Mouse (Mus musculus) MEL (cell line): ENCODE measurements at regions not wholly inside any gene's neighbourhood (a gene's known extent, or its start where the extent isn't known, plus 50 kb on each side); places are given as distances from the start of the nearest gene placed in this dataset.

Experiments used
- DNase-seq: peaks from one replicate; pipeline ENCODE4 v3.0.0; 2011; ENCODE audit warnings: low read depth, low spot score
- H3K27ac ChIP-seq: 2 replicates; pipeline ENCODE4 v1.5.1; 2012; ENCODE audit warnings: low read depth, mild to moderate bottlenecking, control low read depth, low read length, moderate library complexity; ENCODE audit not compliant: control insufficient read depth
- H3K27me3 ChIP-seq, 2 experiments: fragments of 150-350 bp in 1 of 2; sonication (generic) in 1 of 2; 2 replicates each; pipeline ENCODE4 v1.6.1; 2012; ENCODE audit warnings: low read length in 2 of 2, mild to moderate bottlenecking in 2 of 2, improper control_type of control experiment in 1 of 2, moderate library complexity in 1 of 2; ENCODE audit not compliant: insufficient read depth in 2 of 2, control insufficient read depth in 1 of 2
- H3K36me3 ChIP-seq, 2 experiments: 2 replicates each; pipeline ENCODE4 v1.6.1; 2012 to 2014; ENCODE audit warnings: low read length in 2 of 2, improper control_type of control experiment in 1 of 2, inconsistent platforms in 1 of 2, mild to moderate bottlenecking in 1 of 2; ENCODE audit not compliant: insufficient read depth in 2 of 2, control insufficient read depth in 1 of 2
- H3K4me1 ChIP-seq, 2 experiments: fragments of 150-350 bp in 1 of 2; sonication (generic) in 1 of 2; 2 replicates each; pipeline ENCODE4 v1.6.1; 2012; ENCODE audit warnings: low read length in 2 of 2, improper control_type of control experiment in 1 of 2, mild to moderate bottlenecking in 1 of 2; ENCODE audit not compliant: insufficient read depth in 2 of 2, control insufficient read depth in 1 of 2
- H3K4me3 ChIP-seq, 2 experiments: fragments of 150-350 bp in 1 of 2; sonication (generic) in 1 of 2; 2 replicates each; pipeline ENCODE4 v1.5.1; 2012; ENCODE audit warnings: low read depth in 2 of 2, low read length in 2 of 2, mild to moderate bottlenecking in 2 of 2, moderate library complexity in 2 of 2, control low read depth in 1 of 2, improper control_type of control experiment in 1 of 2; ENCODE audit not compliant: control insufficient read depth in 1 of 2, insufficient read depth in 1 of 2
- H3K79me2 ChIP-seq: 2 replicates; pipeline ENCODE4 v1.6.1; 2012; ENCODE audit warnings: mild to moderate bottlenecking, low read length, moderate library complexity; ENCODE audit not compliant: control insufficient read depth, poor library complexity, insufficient read depth
- H3K9ac ChIP-seq: 2 replicates; pipeline ENCODE4 v1.6.1; 2012; ENCODE audit warnings: low read depth, mild to moderate bottlenecking, control low read depth, low read length, moderate library complexity; ENCODE audit not compliant: control insufficient read depth, poor library complexity, severe bottlenecking
- H3K9me3 ChIP-seq: fragments of 150-350 bp; sonication (generic); replicated peaks from 2 replicates; pipeline ENCODE4 v1.6.1; 2012; ENCODE audit warnings: mild to moderate bottlenecking, low read length, improper control_type of control experiment, moderate library complexity; ENCODE audit not compliant: insufficient read depth
- BHLHE40 ChIP-seq: IDR thresholded peaks from 2 replicates; pipeline ENCODE4 v1.6.1; 2012; ENCODE audit warnings: low read depth, mild to moderate bottlenecking, inconsistent platforms, low read length, improper control_type of control experiment, borderline replicate concordance
- CHD1 ChIP-seq: IDR thresholded peaks from 2 replicates; pipeline ENCODE4 v1.6.1; 2012; ENCODE audit warnings: low read depth, mild to moderate bottlenecking, inconsistent platforms, low read length, improper control_type of control experiment
- CHD2 ChIP-seq: IDR thresholded peaks from 2 replicates; pipeline ENCODE4 v1.6.1; 2011; ENCODE audit warnings: low read length, improper control_type of control experiment
- CTCF ChIP-seq, 3 experiments: IDR thresholded peaks in 2 of 3; conservative IDR thresholded peaks in 1 of 3; 2 replicates each; pipeline ENCODE4 v1.5.1; 2011 to 2012; ENCODE audit warnings: low read length in 3 of 3, low read depth in 2 of 3, mild to moderate bottlenecking in 2 of 3, improper control_type of control experiment in 1 of 3, inconsistent platforms in 1 of 3, mixed read lengths in 1 of 3, moderate library complexity in 1 of 3; ENCODE audit not compliant: control insufficient read depth in 1 of 3, insufficient read depth in 1 of 3, poor library complexity in 1 of 3, severe bottlenecking in 1 of 3
- EP300 ChIP-seq, 2 experiments: IDR thresholded peaks; 2 replicates each; pipeline ENCODE4 v1.6.1; 2011; ENCODE audit warnings: improper control_type of control experiment in 2 of 2, low read length in 2 of 2, low read depth in 1 of 2, mild to moderate bottlenecking in 1 of 2
- GABPA ChIP-seq: IDR thresholded peaks from 2 replicates; pipeline ENCODE4 v1.6.1; 2012; ENCODE audit warnings: low read depth, mild to moderate bottlenecking, inconsistent platforms, low read length, improper control_type of control experiment, moderate library complexity
- HCFC1 ChIP-seq: IDR thresholded peaks from 2 replicates; pipeline ENCODE4 v1.6.1; 2012; ENCODE audit warnings: low read depth, mild to moderate bottlenecking, inconsistent platforms, low read length, improper control_type of control experiment, moderate library complexity
- MAZ ChIP-seq: IDR thresholded peaks from 2 replicates; pipeline ENCODE4 v1.6.1; 2012; ENCODE audit warnings: low read depth, mild to moderate bottlenecking, inconsistent platforms, low read length, improper control_type of control experiment
- MEF2A ChIP-seq: IDR thresholded peaks from 2 replicates; pipeline ENCODE4 v1.6.1; 2014; ENCODE audit warnings: low read depth, mild to moderate bottlenecking, inconsistent platforms, low read length, improper control_type of control experiment; ENCODE audit not compliant: poor library complexity, insufficient replicate concordance, severe bottlenecking; ENCODE audit errors: extremely low read depth
- POLR2AphosphoS2 ChIP-seq: IDR thresholded peaks from 2 replicates; pipeline ENCODE4 v1.6.1; 2011; ENCODE audit warnings: low read length, improper control_type of control experiment
- RAD21 ChIP-seq: IDR thresholded peaks from 2 replicates; pipeline ENCODE4 v1.6.1; 2011; ENCODE audit warnings: mild to moderate bottlenecking, low read depth, low read length, improper control_type of control experiment
- SIN3A ChIP-seq: IDR thresholded peaks from 2 replicates; pipeline ENCODE4 v1.6.1; 2012; ENCODE audit warnings: low read length, improper control_type of control experiment, inconsistent platforms
- TCF12 ChIP-seq: IDR thresholded peaks from 2 replicates; pipeline ENCODE4 v1.6.1; 2014; ENCODE audit warnings: low read depth, mild to moderate bottlenecking, inconsistent platforms, low read length, improper control_type of control experiment, moderate library complexity
- UBTF ChIP-seq: IDR thresholded peaks from 2 replicates; pipeline ENCODE4 v1.6.1; 2012; ENCODE audit warnings: low read depth, mild to moderate bottlenecking, inconsistent platforms, low read length, improper control_type of control experiment, moderate library complexity, borderline replicate concordance; ENCODE audit not compliant: insufficient read depth
- USF1 ChIP-seq: IDR thresholded peaks from 2 replicates; pipeline ENCODE4 v1.6.1; 2014; ENCODE audit warnings: low read depth, mild to moderate bottlenecking, inconsistent platforms, low read length, improper control_type of control experiment, moderate library complexity
- USF2 ChIP-seq, 2 experiments: IDR thresholded peaks; 2 replicates each; pipeline ENCODE4 v1.6.1; 2011 to 2012; ENCODE audit warnings: improper control_type of control experiment in 2 of 2, low read length in 2 of 2, borderline replicate concordance in 1 of 2, inconsistent platforms in 1 of 2, low read depth in 1 of 2, mild to moderate bottlenecking in 1 of 2; ENCODE audit not compliant: insufficient read depth in 1 of 2
- ZMIZ1 ChIP-seq: IDR thresholded peaks from 2 replicates; pipeline ENCODE4 v1.6.1; 2012; ENCODE audit warnings: low read depth, mild to moderate bottlenecking, inconsistent platforms, low read length, improper control_type of control experiment, moderate library complexity
- ZNF384 ChIP-seq: IDR thresholded peaks from 2 replicates; pipeline ENCODE4 v1.6.1; 2012; ENCODE audit warnings: low read depth, mild to moderate bottlenecking, inconsistent platforms, low read length, improper control_type of control experiment

DNA sequence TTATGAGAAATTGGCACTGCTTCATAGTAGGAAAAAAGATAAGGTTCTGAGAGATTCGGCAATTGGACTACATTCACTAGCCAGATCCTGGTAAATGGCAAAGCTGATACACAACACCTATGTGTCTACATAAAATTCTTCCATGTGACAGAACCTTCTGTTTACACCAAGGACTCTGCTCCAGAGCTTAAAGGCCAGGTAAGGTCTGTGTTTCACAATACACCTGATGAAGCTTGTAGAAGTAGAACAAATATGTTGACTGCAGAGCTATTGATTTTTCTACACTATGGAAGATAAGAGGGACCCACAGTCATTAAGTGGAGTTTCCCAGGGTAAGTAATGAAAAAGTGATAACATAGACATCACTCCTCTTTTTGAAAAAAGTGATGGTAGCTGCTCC is 480.7 kb downstream of the Cypt12 start:
- H3K36me3 ChIP-seq, result no peaks in the 10 kb centered on the region
- no peaks in the 10 kb centered on the region for H3K27me3 ChIP-seq
- TF ChIP-seq RAD21 (no peak), CHD1 (no peak), CHD2 (no peak), EP300 (IDR thresholded peaks at IDR 0.05; ENCODE audit: low read depth in 1 of 2, low read length in 2 of 2) (no peak)
- no peak for DNase-seq
- no peak overlapping the region for H3K27ac ChIP-seq
- no peaks in the 10 kb centered on the region for H3K9me3 ChIP-seq
- H3K4me1 ChIP-seq, result no peaks in the 10 kb centered on the region
- no peaks in the 10 kb centered on the region for H3K79me2 ChIP-seq
- no peak overlapping the region for H3K4me3 ChIP-seq
- H3K9ac ChIP-seq, result no peak overlapping the region

GRCm38 (mm10) chr3:18438845-18439244 is 490.6 kb downstream of the Cypt12 start:
- H3K4me3 ChIP-seq, result no peak overlapping the region
- no peaks in the 10 kb centered on the region for H3K9me3 ChIP-seq
- no peaks in the 10 kb centered on the region for H3K79me2 ChIP-seq
- no peak overlapping the region for H3K27ac ChIP-seq
- DNase-seq, result no peak
- no peaks in the 10 kb centered on the region for H3K4me1 ChIP-seq
- no peaks in the 10 kb centered on the region for H3K36me3 ChIP-seq
- no peak overlapping the region for H3K9ac ChIP-seq
- H3K27me3 ChIP-seq, result no peaks in the 10 kb centered on the region
- TF ChIP-seq POLR2AphosphoS2 (no peak), CHD2 (no peak)

DNA sequence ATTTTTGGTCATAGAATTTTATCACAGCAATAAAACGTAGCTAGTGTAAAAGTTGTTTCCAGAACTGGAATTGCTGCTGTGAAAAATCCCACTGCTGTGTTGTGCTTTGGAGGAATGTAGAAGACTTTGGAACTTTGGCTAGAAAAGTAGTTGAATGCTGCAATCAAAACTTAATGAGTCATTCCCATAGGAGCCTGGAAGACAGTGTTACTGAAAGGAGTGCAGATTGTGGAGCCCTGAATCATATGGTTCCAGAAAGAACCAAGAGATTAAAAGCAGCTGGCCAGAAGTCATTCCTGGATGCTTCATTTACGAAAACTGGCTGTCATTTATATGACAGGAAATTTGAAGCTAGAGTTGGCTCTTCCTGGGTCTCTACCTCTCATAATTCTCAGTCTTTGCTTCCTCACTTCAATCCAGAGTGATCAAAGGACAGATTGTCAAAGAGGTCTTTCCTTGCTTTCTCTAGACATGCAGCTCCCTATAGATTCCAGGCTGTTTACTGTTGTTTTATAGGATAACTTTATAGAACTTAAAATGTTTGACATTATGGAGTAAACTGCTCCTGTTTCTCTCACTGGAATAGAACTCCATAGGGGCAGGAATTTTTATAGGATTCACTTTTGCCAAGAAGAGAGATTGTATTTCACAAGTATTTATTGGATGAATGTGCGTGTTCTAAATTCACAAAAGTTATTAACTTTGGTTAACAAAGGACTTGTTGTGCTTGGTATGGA is 504.2 kb downstream of the Cypt12 start:
- Histone ChIP-seq H3K36me3 (no peaks in the 10 kb centered on the region), H3K4me1 (no peaks in the 10 kb centered on the region), H3K79me2 (no peaks in the 10 kb centered on the region)
- TF ChIP-seq SIN3A, result no peak
- TF ChIP-seq MEF2A, result no peak
- TF ChIP-seq CTCF (IDR thresholded peaks at IDR 0.05 in 2 of 3, conservative IDR thresholded peaks at IDR 0.05 in 1 of 3; ENCODE audit: control insufficient read depth in 1 of 3, insufficient read depth in 1 of 3, low read depth in 2 of 3, low read length in 3 of 3, poor library complexity in 1 of 3, severe bottlenecking in 1 of 3), result no peak
- TF ChIP-seq ZNF384, result no peak
- TF ChIP-seq HCFC1, result no peak
- TF ChIP-seq POLR2AphosphoS2, result no peak
- TF ChIP-seq MAZ, result no peak
- TF ChIP-seq GABPA, result no peak
- no peak for TF ChIP-seq USF1
- TF ChIP-seq USF2 (IDR thresholded peaks at IDR 0.05; ENCODE audit: borderline replicate concordance in 1 of 2, insufficient read depth in 1 of 2, low read depth in 1 of 2, low read length in 2 of 2), result no peak
- TF ChIP-seq TCF12, result no peak
- no peak for TF ChIP-seq ZMIZ1
- no peak for TF ChIP-seq BHLHE40
- TF ChIP-seq UBTF, result no peak
- TF ChIP-seq, all 39 proteins: peak for 0
- no peak overlapping the region for H3K27ac ChIP-seq
- DNase-seq, result no peak
- H3K9ac ChIP-seq, result no peak overlapping the region
- no peaks in the 10 kb centered on the region for H3K27me3 ChIP-seq
- H3K4me3 ChIP-seq, result no peak overlapping the region
- H3K9me3 ChIP-seq, result no peaks in the 10 kb centered on the region
